Mouse (Mus musculus) embryonic facial prominence, embryonic 14.5 days (tissue): ENCODE measurements around the gene Pafah1b2. TPM values are rescaled to one million over a fixed set of nuclear protein-coding genes. Genes with fewer than 3 reads are reported as not detected.
A peak's percentile ranks its signal among the peaks of the same experiment; 100 is the strongest.

Source experiments
- ATAC-seq: fragments of 200-750 bp; cut with Nextera tagmentation; 2 replicates; pipeline ENCODE4 v1.8.0; 2017; ENCODE audit warnings: low read depth, moderate number of reproducible peaks, moderate TSS enrichment
- DNase-seq: peaks from one replicate; pipeline ENCODE4 v3.0.0-alpha.2; 2015; ENCODE audit warnings: low spot score
- H3K27ac ChIP-seq: fragments of 300-500 bp; sonication (generic); replicated peaks from 2 replicates; pipeline ENCODE4 v1.5.1; 2014; ENCODE audit warnings: low read depth, mild to moderate bottlenecking, low read length, moderate library complexity
- H3K27me3 ChIP-seq: fragments of 300-500 bp; sonication (generic); replicated peaks from 2 replicates; pipeline ENCODE4 v1.6.1; 2014; ENCODE audit warnings: low read length; ENCODE audit not compliant: control insufficient read depth, insufficient read depth
- H3K36me3 ChIP-seq: fragments of 300-500 bp; sonication (generic); 2 replicates; pipeline ENCODE4 v1.6.1; 2014; ENCODE audit warnings: low read length, mixed read lengths; ENCODE audit not compliant: control insufficient read depth, insufficient read depth
- H3K4me1 ChIP-seq: fragments of 300-500 bp; sonication (generic); 2 replicates; pipeline ENCODE4 v1.6.1; 2014; ENCODE audit warnings: antibody characterized with exemption, low read length; ENCODE audit not compliant: control insufficient read depth, insufficient read depth
- H3K4me2 ChIP-seq: fragments of 300-500 bp; sonication (generic); 2 replicates; pipeline ENCODE4 v1.6.1; 2014; ENCODE audit warnings: low read depth, mild to moderate bottlenecking, low read length, moderate library complexity, mixed read lengths
- H3K4me3 ChIP-seq: fragments of 300-500 bp; sonication (generic); 2 replicates; pipeline ENCODE4 v1.5.1; 2014; ENCODE audit warnings: low read depth, mild to moderate bottlenecking, low read length
- H3K9ac ChIP-seq: fragments of 300-500 bp; sonication (generic); 2 replicates; pipeline ENCODE4 v1.6.1; 2014; ENCODE audit warnings: low read depth, mild to moderate bottlenecking, low read length, moderate library complexity, mixed read lengths
- H3K9me3 ChIP-seq: fragments of 300-500 bp; sonication (generic); 2 replicates; pipeline ENCODE4 v1.6.1; 2016; ENCODE audit warnings: low read length; ENCODE audit not compliant: control insufficient read depth
- WGBS: fragments of 180-500 bp; shearing (Covaris S2); extraction: QIAGEN DNeasy Blood & Tissue Kit; methylation state at CpG from one replicate; pipeline ENCODE4 v1.1.7; 2014; 5-methylcytosine and 5-hydroxymethylcytosine counted together
- polyA plus RNA-seq: library from polyadenylated mRNA; unstranded; fragments of >200 nt; fragmentation: Nextera tagmentation; extraction: Ambion mirVana; gene quantifications from 2 replicates; pipeline ENCODE4 v1.2.1, GENCODE M21; 2014

Gene Pafah1b2
- polyA plus RNA-seq, 1 experiment from 2014 or later = 167 TPM

DNA sequence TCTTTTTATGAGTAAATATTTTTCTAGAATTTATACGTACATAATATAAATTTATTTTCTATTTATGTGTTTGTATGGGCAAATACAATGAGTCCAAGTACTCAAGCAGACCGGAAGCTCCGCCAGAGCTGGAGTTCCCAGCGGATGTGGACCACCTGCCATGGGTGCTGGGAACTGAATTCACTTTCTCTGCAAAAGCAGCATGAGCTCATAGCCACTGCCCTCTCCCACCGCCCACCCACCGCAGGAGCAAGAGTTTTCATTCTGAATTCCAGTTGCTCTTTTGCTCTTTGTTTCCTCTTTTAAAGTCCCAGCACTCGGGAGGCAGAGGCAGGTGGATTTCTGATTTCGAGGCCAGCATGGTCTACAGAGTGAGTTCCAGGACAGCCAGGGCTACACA, 31.1 kb upstream of the Pafah1b2 start:
- 91% methylated on average over 8 of the region's 8 CpGs for WGBS
- Histone ChIP-seq H3K27me3 (no peaks in the 10 kb centered on the region), H3K9ac (no peak overlapping the region), H3K9me3 (no peaks in the 10 kb centered on the region), H3K4me3 (no peak overlapping the region), H3K4me2 (no peak overlapping the region), H3K36me3 (peaks cover 7% of the 10 kb centered on the region; the same call in 1 of the 2 replicates), H3K27ac (no peak overlapping the region), H3K4me1 (peaks cover under 1% of the 10 kb centered on the region; the same call in 1 of the 2 replicates)
- ATAC-seq = no peak
- DNase-seq = no peak

DNA sequence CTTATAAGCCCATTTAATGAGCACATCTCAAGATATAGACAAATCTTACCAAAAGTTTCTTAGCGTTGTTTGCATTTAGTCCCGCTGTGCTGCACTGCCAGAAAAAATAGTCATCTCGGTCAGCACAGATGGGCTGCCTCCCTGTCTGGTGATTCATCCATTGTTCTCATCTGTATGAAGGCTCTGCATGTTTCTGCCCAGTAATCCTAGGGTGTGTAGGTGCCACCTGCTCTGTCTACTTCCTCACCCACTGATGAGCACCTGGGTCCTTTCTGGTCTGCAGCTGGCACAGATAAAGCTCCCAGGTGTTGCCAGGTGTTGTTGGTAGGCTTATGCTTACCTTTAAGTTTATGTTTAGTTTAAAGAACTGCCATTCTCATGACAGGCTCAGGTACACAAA, 29.9 kb upstream of the Pafah1b2 start:
- no peak overlapping the region for H3K27ac ChIP-seq
- 81% methylated on average over 3 of the region's 3 CpGs for WGBS

DNA sequence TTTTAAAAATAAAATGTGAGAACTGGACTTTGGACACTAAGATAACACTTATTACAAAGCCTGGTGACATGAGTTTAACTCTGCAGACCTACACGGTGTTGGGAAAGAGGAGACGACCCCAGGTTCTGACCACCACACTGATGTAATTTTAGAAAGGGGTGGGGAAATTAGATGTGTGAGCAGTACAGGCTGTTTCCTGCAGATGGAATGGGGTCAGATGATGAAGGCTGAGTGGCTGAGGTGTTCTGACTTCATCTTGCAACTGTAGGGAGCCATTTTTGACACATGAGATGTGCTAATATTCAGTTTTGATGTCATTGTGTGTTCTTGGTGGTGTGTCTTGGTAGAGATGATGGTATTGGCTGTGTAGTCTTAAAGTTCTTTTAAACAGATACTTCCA, 28.7 kb upstream of the Pafah1b2 start:
- 58% methylated on average over 2 of the region's 2 CpGs for WGBS
- Histone ChIP-seq H3K27ac (no peak overlapping the region), H3K36me3 (peaks cover 7% of the 10 kb centered on the region; the same call in 1 of the 2 replicates), H3K27me3 (no peaks in the 10 kb centered on the region), H3K9ac (no peak overlapping the region), H3K4me3 (no peak overlapping the region), H3K9me3 (no peaks in the 10 kb centered on the region), H3K4me2 (no peak overlapping the region), H3K4me1 (no peaks in the 10 kb centered on the region)
- ATAC-seq (no peak), DNase-seq (no peak)

More for the DNA sequence above, 29.9 kb upstream of the Pafah1b2 start:
- Histone ChIP-seq H3K4me1 (no peaks in the 10 kb centered on the region), H3K4me3 (no peak overlapping the region), H3K9me3 (no peaks in the 10 kb centered on the region), H3K36me3 (peaks cover 7% of the 10 kb centered on the region; the same call in 1 of the 2 replicates), H3K27me3 (no peaks in the 10 kb centered on the region), H3K9ac (no peak overlapping the region), H3K4me2 (no peak overlapping the region)
- DNase-seq (no peak), ATAC-seq (peak; percentile 47; the same call in 1 of the 2 replicates)

DNA sequence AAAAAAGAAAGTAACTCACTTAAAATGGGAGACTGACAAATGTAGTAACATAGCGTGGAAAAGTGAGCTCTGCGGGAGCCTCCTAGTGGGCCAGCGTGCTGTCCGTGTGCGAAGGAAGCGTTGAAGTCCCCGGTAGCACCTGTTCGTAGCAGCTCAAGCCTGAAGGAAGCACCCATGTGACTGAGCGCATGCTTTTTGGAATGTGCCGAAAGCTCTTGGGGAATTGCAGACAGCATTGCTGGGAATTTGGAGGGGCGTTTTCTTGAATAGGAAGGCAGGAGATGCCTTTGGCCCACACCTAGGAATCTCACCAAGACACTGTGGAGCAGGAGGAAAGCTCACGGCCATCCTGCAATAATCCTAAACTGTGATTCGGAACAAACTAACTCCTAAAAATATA, 26.3 kb upstream of the Pafah1b2 start:
- WGBS = 92% methylated on average over 13 of the region's 13 CpGs
- no peak for ATAC-seq

DNA sequence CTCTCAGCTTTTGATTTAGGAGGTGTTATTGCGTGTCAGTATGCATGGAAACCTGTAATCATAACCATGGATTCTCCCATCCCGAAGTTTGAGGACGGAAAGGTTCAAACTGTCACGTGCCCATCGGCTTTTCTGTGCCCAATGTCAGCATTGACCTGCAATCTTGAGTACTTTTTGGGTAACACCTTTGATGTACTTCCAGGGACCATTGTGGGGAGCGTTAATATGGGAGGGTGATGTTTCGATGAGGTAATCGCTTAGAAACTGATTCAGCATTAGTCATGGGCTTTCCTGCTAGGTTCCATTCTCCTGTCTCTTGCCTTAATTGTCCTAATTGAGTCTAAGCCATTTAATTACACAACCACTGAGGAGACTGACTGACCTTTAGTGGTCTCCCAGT, 24.4 kb upstream of the Pafah1b2 start:
- H3K9ac ChIP-seq = no peak overlapping the region
- peaks cover 27% of the 10 kb centered on the region for H3K4me1 ChIP-seq
- no peaks in the 10 kb centered on the region for H3K9me3 ChIP-seq
- H3K27ac ChIP-seq = no peak overlapping the region
- no peak overlapping the region for H3K4me2 ChIP-seq
- DNase-seq (no peak), ATAC-seq (no peak)
- H3K27me3 ChIP-seq = no peaks in the 10 kb centered on the region
- WGBS = 93% methylated on average over 8 of the region's 8 CpGs
- H3K4me3 ChIP-seq = no peak overlapping the region
- peaks cover 7% of the 10 kb centered on the region; the same call in 1 of the 2 replicates for H3K36me3 ChIP-seq

More for the DNA sequence above, 26.3 kb upstream of the Pafah1b2 start:
- Histone ChIP-seq H3K36me3 (peaks cover 7% of the 10 kb centered on the region; the same call in 1 of the 2 replicates), H3K9me3 (no peaks in the 10 kb centered on the region), H3K4me2 (no peak overlapping the region), H3K9ac (no peak overlapping the region), H3K4me1 (peaks cover 14% of the 10 kb centered on the region), H3K27ac (no peak overlapping the region), H3K27me3 (no peaks in the 10 kb centered on the region), H3K4me3 (no peak overlapping the region)
- no peak for DNase-seq

DNA sequence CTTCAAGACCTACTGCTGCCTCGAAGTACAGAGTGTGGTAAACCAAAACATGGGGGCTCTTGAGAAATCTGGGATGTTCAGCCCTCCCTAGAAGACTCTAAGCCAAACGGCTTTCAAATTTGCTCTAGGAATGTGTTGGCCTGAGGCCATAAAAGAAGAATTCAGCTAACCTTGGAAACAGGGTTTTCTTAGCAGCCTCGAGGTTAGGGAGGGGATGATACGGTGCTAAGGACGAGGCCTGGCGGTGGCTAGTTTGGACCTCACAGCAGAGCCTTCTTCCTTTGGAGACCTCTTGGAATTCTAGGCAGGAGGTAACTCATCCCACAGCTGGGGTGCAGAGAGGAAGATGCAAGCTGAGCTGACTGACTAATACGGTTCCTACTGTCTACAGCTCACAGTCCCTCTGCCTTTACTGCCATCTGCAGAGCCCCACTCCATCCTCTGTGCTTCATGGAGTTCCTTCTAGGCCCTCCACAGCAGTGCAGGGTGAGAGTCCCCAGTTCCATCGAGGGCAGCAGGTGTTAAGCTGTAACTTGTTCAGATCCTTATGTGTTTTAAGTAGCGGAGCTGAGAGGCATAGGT, 22.9 kb upstream of the Pafah1b2 start:
- Histone ChIP-seq H3K4me1 (peaks cover 39% of the 10 kb centered on the region), H3K9ac (no peak overlapping the region), H3K27me3 (no peaks in the 10 kb centered on the region), H3K27ac (no peak overlapping the region), H3K4me2 (no peak overlapping the region), H3K9me3 (no peaks in the 10 kb centered on the region), H3K4me3 (no peak overlapping the region), H3K36me3 (peaks cover 3% of the 10 kb centered on the region; the same call in 1 of the 2 replicates)
- ATAC-seq (peak; percentile 22; the same call in 1 of the 2 replicates), DNase-seq (peak; percentile 55)
- WGBS = 49% methylated on average over 9 of the region's 9 CpGs

DNA sequence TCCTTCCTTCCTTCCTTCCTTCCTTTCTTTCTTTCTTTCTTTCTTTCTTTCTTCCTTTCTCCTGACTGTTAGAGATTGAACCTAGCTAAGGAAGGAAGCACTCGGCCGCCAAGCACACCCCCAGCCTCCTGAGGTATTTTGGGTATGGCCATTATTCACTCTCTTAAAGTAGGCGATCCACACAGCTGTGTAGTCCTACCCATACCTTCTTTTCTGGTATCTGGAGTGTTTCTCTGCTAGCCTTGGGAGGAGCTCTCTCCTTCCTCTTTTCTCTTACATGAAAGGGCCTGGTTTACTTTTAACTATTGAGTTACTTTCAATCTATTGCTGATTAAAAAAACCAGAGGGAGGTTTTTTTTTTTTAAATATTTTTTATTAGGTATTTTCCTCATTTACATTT, 21.4 kb upstream of the Pafah1b2 start:
- no peaks in the 10 kb centered on the region for H3K36me3 ChIP-seq
- H3K4me1 ChIP-seq = peaks cover 49% of the 10 kb centered on the region
- H3K9ac ChIP-seq = no peak overlapping the region
- DNase-seq (no peak), ATAC-seq (no peak)
- no peak overlapping the region for H3K27ac ChIP-seq
- H3K27me3 ChIP-seq = no peaks in the 10 kb centered on the region
- WGBS = 76% methylated on average over 3 of the region's 3 CpGs
- no peaks in the 10 kb centered on the region for H3K9me3 ChIP-seq
- H3K4me3 ChIP-seq = no peak overlapping the region
- H3K4me2 ChIP-seq = no peak overlapping the region

DNA sequence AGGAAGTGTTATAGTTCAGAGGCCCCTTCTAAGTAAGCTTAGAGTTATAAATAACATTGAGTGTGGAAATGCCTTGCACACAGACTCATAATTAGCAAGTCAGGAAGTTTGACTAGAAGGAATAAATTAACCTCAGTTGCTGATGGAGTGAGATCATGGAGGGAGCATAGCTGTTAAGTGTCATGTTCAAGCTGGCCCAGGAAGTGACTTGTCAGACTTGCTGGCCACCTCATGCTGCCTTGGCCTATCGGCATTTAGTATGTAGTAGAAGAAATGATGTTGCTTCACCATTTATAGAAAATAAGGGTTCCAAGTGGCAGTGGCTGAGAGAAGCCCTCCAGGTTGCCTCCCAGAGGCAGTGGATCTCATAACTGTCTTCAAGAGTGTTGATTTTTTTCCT, 20.6 kb upstream of the Pafah1b2 start:
- Histone ChIP-seq H3K4me1 (peaks cover 49% of the 10 kb centered on the region), H3K4me2 (no peak overlapping the region), H3K27me3 (no peaks in the 10 kb centered on the region), H3K9me3 (no peaks in the 10 kb centered on the region), H3K27ac (0 out of 2 replicates have a peak overlapping the region, but pooled peaks have one; percentile 15), H3K9ac (no peak overlapping the region), H3K4me3 (no peak overlapping the region), H3K36me3 (no peaks in the 10 kb centered on the region)
- DNase-seq (no peak), ATAC-seq (no peak)
- 57% methylated on average over 1 of the region's 1 CpGs for WGBS

DNA sequence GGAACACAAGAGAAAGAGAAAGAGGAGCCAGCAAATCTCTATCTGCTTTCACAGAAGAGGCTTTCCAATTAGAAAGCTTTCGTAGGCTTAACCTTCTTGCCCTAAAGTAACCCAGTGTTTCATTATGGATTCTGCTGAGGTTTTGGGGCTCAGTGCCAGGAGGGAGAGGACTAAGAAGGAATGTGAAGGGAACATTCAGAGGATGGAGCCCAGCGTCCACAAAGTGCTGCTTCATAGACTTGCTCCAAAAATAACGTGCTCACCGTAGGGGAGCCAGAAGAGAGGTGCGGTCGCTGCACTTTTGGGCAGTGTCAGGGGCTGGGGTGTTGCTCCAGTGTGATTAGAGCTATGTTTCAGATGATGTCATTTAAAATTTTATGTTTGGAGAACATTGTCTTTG, 19.7 kb upstream of the Pafah1b2 start:
- no peak for ATAC-seq

More for the DNA sequence above, 19.7 kb upstream of the Pafah1b2 start:
- DNase-seq = peak; percentile 66
- 59% methylated on average over 6 of the region's 6 CpGs for whole genome bisulfite sequencing
- Histone ChIP-seq H3K4me2 (no peak overlapping the region), H3K9me3 (no peaks in the 10 kb centered on the region), H3K4me3 (no peak overlapping the region), H3K27ac (peak overlapping the region; percentile 52; the same call in 1 of the 2 replicates), H3K9ac (no peak overlapping the region), H3K4me1 (peaks cover 49% of the 10 kb centered on the region), H3K36me3 (no peaks in the 10 kb centered on the region), H3K27me3 (no peaks in the 10 kb centered on the region)
